In the genomic region with DNA sequence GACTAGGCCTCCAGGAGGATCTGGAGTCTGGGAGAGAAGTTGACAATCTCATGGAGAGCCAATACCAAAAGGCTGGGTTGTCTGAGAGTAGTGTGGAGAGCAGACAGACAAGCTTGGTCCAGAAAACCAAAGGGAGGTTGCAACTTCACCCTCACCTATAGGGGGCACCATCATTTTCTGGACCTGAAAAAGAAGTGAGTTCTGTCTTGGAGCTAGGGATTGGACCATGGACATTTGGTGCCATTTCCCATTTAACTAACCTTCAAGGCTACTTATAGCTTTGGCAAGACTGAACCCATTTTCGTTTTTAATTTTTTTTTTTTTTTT, we compare ENCODE assay signal across 8 mouse cellular contexts. TPM values are rescaled to one million over a fixed set of nuclear protein-coding genes. Genes with fewer than 3 reads are reported as not detected.
A peak's percentile ranks its signal among the peaks of the same experiment; 100 is the strongest.
DNase-seq lines count a peak whose midpoint lies in the region; ATAC-seq lines count a peak whose summit lies in the region.

No protein-coding gene starts in this region.

- H3K4me2 ChIP-seq in heart, embryonic 13.5 days = peak overlapping the region; percentile 85
- H3K4me2 ChIP-seq in lung, embryonic 15.5 days = peak overlapping the region; percentile 100

- no peaks in the 10 kb centered on the region for H3K9me3 ChIP-seq in heart, embryonic 13.5 days
- H3K9me3 ChIP-seq in heart, embryonic 10.5 days = no peaks in the 10 kb centered on the region
- no peaks in the 10 kb centered on the region for H3K9me3 ChIP-seq in lung, embryonic 15.5 days

- peaks cover 51% of the 10 kb centered on the region for H3K27me3 ChIP-seq in heart, embryonic 13.5 days (replicated peaks)
- peaks cover 56% of the 10 kb centered on the region for H3K27me3 ChIP-seq in heart, embryonic 10.5 days (ENCODE audit: insufficient read depth, poor library complexity, severe bottlenecking)
- peaks cover 28% of the 10 kb centered on the region for H3K27me3 ChIP-seq in lung, embryonic 15.5 days

- H3K4me1 ChIP-seq in heart, embryonic 13.5 days = peaks cover 15% of the 10 kb centered on the region
- H3K4me1 ChIP-seq in heart, embryonic 10.5 days = peaks cover 13% of the 10 kb centered on the region
- peaks cover 18% of the 10 kb centered on the region for H3K4me1 ChIP-seq in lung, embryonic 15.5 days

- DNase-seq in heart, embryonic 10.5 days (ENCODE audit: low spot score) = no peak
- DNase-seq in lung, postnatal 14 days = no peak
- peak; percentile 78 for DNase-seq in ZHBTc4 (ENCODE audit: low read depth, low spot score)
- DNase-seq in naive thymus-derived CD4-positive, alpha-beta T cell, adult 2 months (ENCODE audit: low read depth) = peak; percentile 48
- DNase-seq in cerebellum, postnatal 4 days (ENCODE audit: low spot score in 2 of 2) = no peak
- DNase-seq in right cerebral cortex, adult 18-20 months = no peak

- ATAC-seq in heart, embryonic 13.5 days (ENCODE audit: extremely low read depth, insufficient number of reproducible peaks, low FRiP score, low TSS enrichment) = no peak
- ATAC-seq in lung, embryonic 15.5 days (ENCODE audit: borderline replicate concordance, extremely low read depth, low FRiP score, low TSS enrichment) = no peak

- peak overlapping the region; percentile 63; the same call in 1 of the 2 replicates for H3K4me3 ChIP-seq in heart, embryonic 13.5 days
- H3K4me3 ChIP-seq in heart, embryonic 10.5 days = no peak overlapping the region
- H3K4me3 ChIP-seq in lung, embryonic 15.5 days = no peak overlapping the region

- H3K27ac ChIP-seq in heart, embryonic 13.5 days (replicated peaks) = no peak overlapping the region
- H3K27ac ChIP-seq in heart, embryonic 10.5 days = no peak overlapping the region
- no peak overlapping the region for H3K27ac ChIP-seq in lung, embryonic 15.5 days

- 36% methylated on average over 1 of the region's 1 CpGs for WGBS in heart, embryonic 13.5 days
- WGBS in heart, embryonic 10.5 days = 17% methylated on average over 1 of the region's 1 CpGs
- WGBS in lung, embryonic 15.5 days = 26% methylated on average over 1 of the region's 1 CpGs

- no peaks in the 10 kb centered on the region for H3K36me3 ChIP-seq in heart, embryonic 13.5 days
- no peaks in the 10 kb centered on the region for H3K36me3 ChIP-seq in heart, embryonic 10.5 days
- H3K36me3 ChIP-seq in lung, embryonic 15.5 days = no peaks in the 10 kb centered on the region

- H3K9ac ChIP-seq in heart, embryonic 13.5 days = 0 out of 2 replicates have a peak overlapping the region, but pooled peaks have one; percentile 54
- H3K9ac ChIP-seq in lung, embryonic 15.5 days = no peak overlapping the region

RNA-seq across cellular contexts. Expression of a gene that starts 0.9 kb away (rescaled TPM):
- polyA plus RNA-seq in heart, embryonic 13.5 days (2015; fragmentation: Nextera tagmentation; extraction: Ambion mirVana) = 0.94 and 1.1 TPM in 2 replicates
- 0.89 and 0.97 TPM in 2 replicates for polyA plus RNA-seq in heart, embryonic 10.5 days (2016; fragmentation: Nextera tagmentation; extraction: Ambion mirVana)
- polyA plus RNA-seq in lung, embryonic 15.5 days (2015; fragmentation: Nextera tagmentation; extraction: Ambion mirVana) = 1.1 and 1.2 TPM in 2 replicates

RNA-seq across cellular contexts. Expression of a gene that starts 20.2 kb away (rescaled TPM):
- not detected in 2 replicates for polyA plus RNA-seq in heart, embryonic 13.5 days (2015; fragmentation: Nextera tagmentation; extraction: Ambion mirVana)
- not detected in 2 replicates for polyA plus RNA-seq in heart, embryonic 10.5 days (2016; fragmentation: Nextera tagmentation; extraction: Ambion mirVana)
- not detected in 2 replicates for polyA plus RNA-seq in lung, embryonic 15.5 days (2015; fragmentation: Nextera tagmentation; extraction: Ambion mirVana)

RNA-seq across cellular contexts. Expression of a gene that starts 32.1 kb away (rescaled TPM):
- polyA plus RNA-seq in heart, embryonic 13.5 days (2015; fragmentation: Nextera tagmentation; extraction: Ambion mirVana) = 11.6 and 13.1 TPM in 2 replicates
- 21.4 and 25.3 TPM in 2 replicates for polyA plus RNA-seq in heart, embryonic 10.5 days (2016; fragmentation: Nextera tagmentation; extraction: Ambion mirVana)
- polyA plus RNA-seq in lung, embryonic 15.5 days (2015; fragmentation: Nextera tagmentation; extraction: Ambion mirVana) = 17.7 and 18.5 TPM in 2 replicates

RNA-seq across cellular contexts. Expression of a gene that starts 38.9 kb away (rescaled TPM):
- polyA plus RNA-seq in heart, embryonic 13.5 days (2015; fragmentation: Nextera tagmentation; extraction: Ambion mirVana) = 25.0 and 25.1 TPM in 2 replicates
- polyA plus RNA-seq in heart, embryonic 10.5 days (2016; fragmentation: Nextera tagmentation; extraction: Ambion mirVana) = 24.3 and 28.9 TPM in 2 replicates
- polyA plus RNA-seq in lung, embryonic 15.5 days (2015; fragmentation: Nextera tagmentation; extraction: Ambion mirVana) = 37.9 and 45.3 TPM in 2 replicates

Comparison
In these comparisons a context has a peak if more than half of its experiments do, and no peak if none do; other contexts are left out.
1. DNase-seq: peak in ZHBTc4 (single experiment) and naive thymus-derived CD4-positive, alpha-beta T cell, adult 2 months (single experiment); none in heart, embryonic 10.5 days (single experiment), lung, postnatal 14 days (single experiment), cerebellum, postnatal 4 days (0 of 2) and right cerebral cortex, adult 18-20 months (single experiment).